In genomic region chr2:71511209-71511608, GRCm38 (mm10) we compare ENCODE assay signal across 29 mouse cellular contexts. TPM values are rescaled to one million over a fixed set of nuclear protein-coding genes. Genes with fewer than 3 reads are reported as not detected.
"Had no signal": no experiment of that assay in that cellular context is flagged by ENCODE, and none has a peak within 500 bp of the region (broad histone marks: within the 10 kb centered on the region; RNA-seq: fewer than 3 reads in every experiment).

No protein-coding gene starts in this region.

- H3K9ac ChIP-seq: heart, embryonic 13.5 days; heart, embryonic 15.5 days; hindbrain, embryonic 13.5 days; hindbrain, embryonic 15.5 days; kidney, embryonic 15.5 days; limb, embryonic 12.5 days; liver, embryonic 13.5 days had no signal

- H3K36me3 ChIP-seq: heart, embryonic 15.5 days; hindbrain, embryonic 15.5 days had no signal

- H3K4me3 ChIP-seq: gastrocnemius, adult 2 months; heart, adult 2 months; heart, embryonic 13.5 days; heart, embryonic 15.5 days; hindbrain, embryonic 13.5 days; hindbrain, embryonic 15.5 days; kidney, embryonic 15.5 days; left cerebral cortex, adult 2 months; limb, embryonic 10.5 days; limb, embryonic 12.5 days; liver, embryonic 13.5 days had no signal

- H3K9me3 ChIP-seq: heart, embryonic 13.5 days; heart, embryonic 15.5 days; hindbrain, embryonic 13.5 days; hindbrain, embryonic 15.5 days; kidney, embryonic 15.5 days; limb, embryonic 10.5 days; limb, embryonic 12.5 days; liver, embryonic 13.5 days had no signal

- ATAC-seq: hindbrain, postnatal 0 days; intestine, embryonic 16.5 days had no signal

- H3K4me2 ChIP-seq: heart, embryonic 11.5 days; heart, embryonic 13.5 days; heart, embryonic 15.5 days; hindbrain, embryonic 13.5 days; hindbrain, embryonic 15.5 days; kidney, embryonic 15.5 days; limb, embryonic 12.5 days; liver, embryonic 11.5 days; liver, embryonic 13.5 days had no signal

- DNase-seq: gastrocnemius, adult 2 months; gastrocnemius, postnatal 10 days; gastrocnemius, postnatal 25 days; heart, adult 11 months; heart, adult 2 months; heart, postnatal 14 days; heart, postnatal 36 days; kidney, adult 11 months; kidney, adult 2 months; kidney, adult 9 months; kidney, postnatal 14 days; kidney, postnatal 36 days; liver; liver, embryonic 13.5 days had no signal

- H3K27me3 ChIP-seq: heart, embryonic 13.5 days; heart, embryonic 15.5 days; limb, embryonic 12.5 days; liver, embryonic 13.5 days had no signal

- H3K4me1 ChIP-seq: heart, embryonic 15.5 days; hindbrain, embryonic 15.5 days; kidney, embryonic 15.5 days; liver, embryonic 13.5 days had no signal

- H3K27ac ChIP-seq: gastrocnemius, adult 2 months; heart, adult 2 months; heart, embryonic 13.5 days; heart, embryonic 15.5 days; hindbrain, embryonic 13.5 days; hindbrain, embryonic 15.5 days; hindbrain, postnatal 0 days; kidney, embryonic 15.5 days; kidney, postnatal 0 days; left cerebral cortex, adult 2 months; limb, embryonic 10.5 days; limb, embryonic 12.5 days; liver, embryonic 13.5 days had no signal

RNA-seq across cellular contexts. Expression of gene Dlx1, which starts 16.7 kb away (rescaled TPM):
- total RNA-seq: hematopoietic stem cell, adult 5-6 weeks had no signal
- polyA plus RNA-seq: heart, postnatal 0 days; hindbrain, postnatal 0 days; kidney, postnatal 0 days had no signal

RNA-seq across cellular contexts. Expression of gene Dlx2, which starts 35.3 kb away (rescaled TPM):
- total RNA-seq: gastrocnemius, adult 2 months; gastrocnemius, postnatal 25 days; heart, adult 2 months; heart, postnatal 14 days; heart, postnatal 36 days; hematopoietic stem cell, adult 5-6 weeks; hindbrain, postnatal 0 days had no signal
- polyA plus RNA-seq: heart, adult 2 months; heart, postnatal 0 days; kidney, adult 2 months; kidney, postnatal 0 days; liver, embryonic 13.5 days had no signal
